Mouse (Mus musculus) CH12.LX (cell line): ENCODE results near the gene Btbd10. TPM values are rescaled to one million over a fixed set of nuclear protein-coding genes. Genes with fewer than 3 reads are reported as not detected.

ENCODE experiments used
- DNase-seq: peaks from one replicate; pipeline ENCODE4 v3.0.0-alpha.2; 2013; ENCODE audit errors: extremely low read depth
- H3K27ac ChIP-seq: 2 replicates; pipeline ENCODE4 v1.5.1; 2012; ENCODE audit warnings: low read depth, mild to moderate bottlenecking, control low read depth, moderate library complexity; ENCODE audit not compliant: insufficient read depth
- H3K27me3 ChIP-seq: replicated peaks from 2 replicates; pipeline ENCODE3; 2012; ENCODE audit warnings: inconsistent platforms
- H3K36me3 ChIP-seq, 2 experiments: replicated peaks in 1 of 2; 2 replicates each; pipeline versions ENCODE3 to v1.6.1; 2012; ENCODE audit warnings: inconsistent platforms in 1 of 2, low read length in 1 of 2, mild to moderate bottlenecking in 1 of 2, mixed read lengths in 1 of 2, moderate library complexity in 1 of 2; ENCODE audit not compliant: control insufficient read depth in 1 of 2, insufficient read depth in 1 of 2
- H3K4me1 ChIP-seq, 2 experiments: 2 replicates each; pipeline ENCODE4 v1.6.1; 2012; ENCODE audit warnings: inconsistent platforms in 1 of 2, moderate library complexity in 1 of 2; ENCODE audit not compliant: insufficient read depth in 2 of 2, control insufficient read depth in 1 of 2
- H3K4me2 ChIP-seq: 2 replicates; pipeline ENCODE4 v1.6.1; 2012; ENCODE audit warnings: low read depth, mild to moderate bottlenecking, control low read depth; ENCODE audit not compliant: poor library complexity, insufficient read depth, severe bottlenecking
- H3K4me3 ChIP-seq, 3 experiments: fragments of 150-350 bp in 1 of 3; sonication (generic) in 1 of 3; replicated peaks in 1 of 3; 2 replicates each; pipeline versions ENCODE3 to v1.5.1; 2011 to 2012; ENCODE audit warnings: low read depth in 2 of 3, low read length in 2 of 3, mild to moderate bottlenecking in 2 of 3, moderate library complexity in 2 of 3, control low read depth in 1 of 3, improper control_type of control experiment in 1 of 3, inconsistent platforms in 1 of 3, mixed read lengths in 1 of 3; ENCODE audit not compliant: poor library complexity in 1 of 3
- H3K79me2 ChIP-seq: replicated peaks from 2 replicates; pipeline ENCODE4 v1.6.1; 2012; ENCODE audit warnings: mild to moderate bottlenecking, moderate library complexity; ENCODE audit not compliant: control insufficient read depth, poor library complexity, insufficient read depth, severe bottlenecking; ENCODE audit errors: extremely low read depth
- H3K9ac ChIP-seq: 2 replicates; pipeline ENCODE4 v1.6.1; 2012; ENCODE audit warnings: low read depth, mild to moderate bottlenecking, control low read depth, moderate library complexity; ENCODE audit not compliant: insufficient read depth
- H3K9me3 ChIP-seq: replicated peaks from 2 replicates; pipeline ENCODE3; 2012; ENCODE audit warnings: low read length, inconsistent platforms, mixed read lengths
- BHLHE40 ChIP-seq: IDR thresholded peaks from 2 replicates; pipeline ENCODE4 v1.6.1; 2011; ENCODE audit warnings: mild to moderate bottlenecking, low read depth, low read length, improper control_type of control experiment
- CHD2 ChIP-seq: IDR thresholded peaks from 2 replicates; pipeline ENCODE4 v1.6.1; 2011; ENCODE audit warnings: low read length, improper control_type of control experiment
- CTCF ChIP-seq, 2 experiments: IDR thresholded peaks in 1 of 2; conservative IDR thresholded peaks in 1 of 2; 2 replicates each; pipeline ENCODE4 v1.5.1; 2011 to 2012; ENCODE audit warnings: low read depth in 2 of 2, low read length in 2 of 2, improper control_type of control experiment in 1 of 2, inconsistent platforms in 1 of 2, mild to moderate bottlenecking in 1 of 2, moderate library complexity in 1 of 2
- E2F4 ChIP-seq: IDR thresholded peaks from 2 replicates; pipeline ENCODE4 v1.6.1; 2011; ENCODE audit warnings: low read depth, low read length, improper control_type of control experiment; ENCODE audit not compliant: insufficient replicate concordance
- ELF1 ChIP-seq: IDR thresholded peaks from 2 replicates; pipeline ENCODE4 v1.6.1; 2014; ENCODE audit warnings: low read depth, mild to moderate bottlenecking, inconsistent platforms, low read length, improper control_type of control experiment
- EP300 ChIP-seq: IDR thresholded peaks from 2 replicates; pipeline ENCODE4 v1.6.1; 2011; ENCODE audit warnings: low read length, improper control_type of control experiment
- ETS1 ChIP-seq: conservative IDR thresholded peaks from 2 replicates; pipeline ENCODE4 v1.6.1; 2012; ENCODE audit warnings: low read depth, mild to moderate bottlenecking, inconsistent platforms, low read length, improper control_type of control experiment, moderate library complexity
- GABPA ChIP-seq: IDR thresholded peaks from 2 replicates; pipeline ENCODE4 v1.6.1; 2012; ENCODE audit warnings: low read depth, low read length, improper control_type of control experiment, inconsistent platforms; ENCODE audit not compliant: insufficient replicate concordance
- IRF4 ChIP-seq: IDR thresholded peaks from 2 replicates; pipeline ENCODE4 v1.6.1; 2014; ENCODE audit warnings: low read depth, mild to moderate bottlenecking, inconsistent platforms, low read length, improper control_type of control experiment
- JUND ChIP-seq: conservative IDR thresholded peaks from 2 replicates; pipeline ENCODE4 v1.6.1; 2011; ENCODE audit warnings: low read depth, low read length, improper control_type of control experiment
- MAFK ChIP-seq: IDR thresholded peaks from 2 replicates; pipeline ENCODE4 v1.6.1; 2011; ENCODE audit warnings: low read length, improper control_type of control experiment; ENCODE audit not compliant: insufficient replicate concordance
- MAZ ChIP-seq: IDR thresholded peaks from 2 replicates; pipeline ENCODE4 v1.6.1; 2012; ENCODE audit warnings: low read depth, mild to moderate bottlenecking, inconsistent platforms, low read length, improper control_type of control experiment, moderate library complexity
- MEF2A ChIP-seq: IDR thresholded peaks from 2 replicates; pipeline ENCODE4 v1.6.1; 2014; ENCODE audit warnings: low read depth, mild to moderate bottlenecking, inconsistent platforms, low read length, improper control_type of control experiment, borderline replicate concordance
- POLR2A ChIP-seq: IDR thresholded peaks from 2 replicates; pipeline ENCODE4 v1.6.1; 2011; ENCODE audit warnings: low read depth, mild to moderate bottlenecking, improper control_type of control experiment, low read length
- TCF12 ChIP-seq: IDR thresholded peaks from 2 replicates; pipeline ENCODE4 v1.6.1; 2014; ENCODE audit warnings: low read depth, mild to moderate bottlenecking, inconsistent platforms, low read length, improper control_type of control experiment
- UBTF ChIP-seq: IDR thresholded peaks from 2 replicates; pipeline ENCODE4 v1.6.1; 2012; ENCODE audit warnings: low read depth, mild to moderate bottlenecking, inconsistent platforms, low read length, improper control_type of control experiment, moderate library complexity
- USF2 ChIP-seq: conservative IDR thresholded peaks from 2 replicates; pipeline ENCODE4 v1.6.1; 2011; ENCODE audit warnings: low read depth, low read length, improper control_type of control experiment
- dilution Hi-C: fragments of 300-500 bp; cut with MboI; formaldehyde crosslinking; loops from 2 replicates; pipeline ENCODE4 v1.14.3; 2020; ENCODE audit warnings: low sequenced_read_pairs; ENCODE audit not compliant: extremely low pct_unique_long_range_greater_than_20kb, extremely low pct_ligation_motif_present
- in situ Hi-C: fragments of 300-500 bp; cut with MboI; formaldehyde crosslinking; loops from 3 replicates; pipeline ENCODE4 v1.14.3; 2019; ENCODE audit warnings: low sequenced_read_pairs, low pct_ligation_motif_present, low pct_unique_long_range_greater_than_20kb, mixed read lengths
- polyA plus RNA-seq: library from polyadenylated mRNA; unstranded; fragments of >175 nt; gene quantifications from 2 replicates; pipeline ENCODE4 v1.2.1, GENCODE M21; 2012; ENCODE audit warnings: low read depth; ENCODE audit not compliant: insufficient read length
- total RNA-seq, 2 experiments: library from RNA; depleted of rRNA; stranded (reverse); fragments of 300-350 nt in 1 of 2; fragments of >200 nt in 1 of 2; gene quantifications; 2 replicates each; pipeline ENCODE4 v1.2.3; 2012 to 2014

Btbd10 gene
- total and polyA plus RNA-seq, 3 experiments, result 13.6 to 23.9 (median 17.0) TPM

- no peak overlapping the region for H3K27ac ChIP-seq
- in situ Hi-C loops, result no loop called here
- H3K4me2 ChIP-seq, result no peak overlapping the region
- no peaks in the 10 kb centered on the region for H3K27me3 ChIP-seq
- TF ChIP-seq EP300, result no peak
- TF ChIP-seq POLR2A, result no peak
- no peak for TF ChIP-seq UBTF
- TF ChIP-seq ETS1, result no peak
- TF ChIP-seq MAZ, result no peak
- no peak for TF ChIP-seq ELF1
- no peak for TF ChIP-seq JUND
- TF ChIP-seq IRF4, result no peak
- H3K79me2 ChIP-seq, result no peaks in the 10 kb centered on the region
- no peak for DNase-seq
- peaks cover 3 to 8% of the 10 kb centered on the region in 2 experiments for H3K36me3 ChIP-seq
- no peak overlapping the region for H3K4me3 ChIP-seq
- no peaks in the 10 kb centered on the region for H3K4me1 ChIP-seq
- no peak overlapping the region for H3K9ac ChIP-seq
- H3K9me3 ChIP-seq, result no peaks in the 10 kb centered on the region
- dilution Hi-C loops, result no loop called here
Observed at GRCm38 (mm10) chr7:113334036-113334435, 35.2 kb downstream of the Btbd10 start.

- H3K36me3 ChIP-seq, result peaks cover 9 to 32% of the 10 kb centered on the region in 2 experiments
- no peak for DNase-seq
- TF ChIP-seq USF2 (no peak), E2F4 (no peak), BHLHE40 (no peak), JUND (no peak), GABPA (no peak), CTCF (conservative IDR thresholded peaks at IDR 0.05 in 1 of 2, IDR thresholded peaks at IDR 0.05 in 1 of 2; ENCODE audit: low read depth in 2 of 2, low read length in 2 of 2) (no peak), MEF2A (no peak), CHD2 (no peak), MAFK (no peak), TCF12 (no peak)
- H3K27me3 ChIP-seq, result no peaks in the 10 kb centered on the region
- H3K9me3 ChIP-seq, result no peaks in the 10 kb centered on the region
- no peaks in the 10 kb centered on the region for H3K79me2 ChIP-seq
- no peak overlapping the region for H3K4me3 ChIP-seq
- in situ Hi-C loops (no loop called here), dilution Hi-C loops (no loop called here)
- H3K27ac ChIP-seq, result no peak overlapping the region
- peaks cover 0 to 4% of the 10 kb centered on the region in 2 experiments; a peak in 1 of 4 replicates for H3K4me1 ChIP-seq
- H3K9ac ChIP-seq, result no peak overlapping the region
- no peak overlapping the region for H3K4me2 ChIP-seq
Observed at GRCm38 (mm10) chr7:113320128-113320527, 49.1 kb downstream of the Btbd10 start.
